Mouse (Mus musculus): Measurements from ENCODE around the gene Sycp2l. TPM values are rescaled to one million over a fixed set of nuclear protein-coding genes. Genes with fewer than 3 reads are reported as not detected.

Gene Sycp2l
- polyA plus RNA-seq, 1 experiment from 2014 or later = not detected

DNA sequence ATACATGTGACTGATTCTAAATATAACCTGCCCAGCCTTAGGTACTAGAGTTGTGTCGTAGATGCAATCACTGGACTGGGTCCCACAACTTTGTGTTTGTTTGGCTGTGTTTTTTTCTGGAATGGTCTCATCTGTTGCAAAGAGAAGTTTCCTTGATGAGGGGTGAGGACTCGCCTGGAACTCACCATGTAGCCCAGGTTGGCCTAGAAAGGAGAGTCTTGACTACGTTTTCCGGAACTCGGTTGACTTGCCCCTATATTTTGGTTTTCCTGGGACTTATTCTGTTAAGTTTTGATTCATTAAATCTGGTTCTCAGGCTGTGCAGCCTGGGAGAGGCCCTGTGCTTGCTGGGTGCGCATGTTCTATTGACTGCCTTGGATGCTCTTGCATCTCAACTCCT lies 33.4 kb upstream of the Sycp2l start:
- Histone ChIP-seq H3K9me3 (ENCODE audit: control insufficient read depth, low read length) (no peaks in the 10 kb centered on the region), H3K27ac (replicated peaks; ENCODE audit: low read depth, low read length) (no peak overlapping the region), H3K36me3 (ENCODE audit: control insufficient read depth, insufficient read depth, low read length) (no peaks in the 10 kb centered on the region), H3K9ac (ENCODE audit: low read length) (no peak overlapping the region), H3K4me1 (ENCODE audit: control insufficient read depth, insufficient read depth, low read length) (0 out of 2 replicates have a peak, but pooled peaks cover 4% of the 10 kb centered on the region), H3K4me2 (ENCODE audit: low read depth, severe bottlenecking) (no peak overlapping the region), H3K27me3 (ENCODE audit: control insufficient read depth, insufficient read depth, low read length) (peaks cover 6% of the 10 kb centered on the region), H3K4me3 (ENCODE audit: low read depth, low read length) (no peak overlapping the region)
- no peak for DNase-seq (ENCODE audit: low spot score)
- 91% methylated on average over 6 of the region's 6 CpGs for WGBS
- ATAC-seq (ENCODE audit: insufficient number of reproducible peaks, low FRiP score, low TSS enrichment, low read depth) = no peak

DNA sequence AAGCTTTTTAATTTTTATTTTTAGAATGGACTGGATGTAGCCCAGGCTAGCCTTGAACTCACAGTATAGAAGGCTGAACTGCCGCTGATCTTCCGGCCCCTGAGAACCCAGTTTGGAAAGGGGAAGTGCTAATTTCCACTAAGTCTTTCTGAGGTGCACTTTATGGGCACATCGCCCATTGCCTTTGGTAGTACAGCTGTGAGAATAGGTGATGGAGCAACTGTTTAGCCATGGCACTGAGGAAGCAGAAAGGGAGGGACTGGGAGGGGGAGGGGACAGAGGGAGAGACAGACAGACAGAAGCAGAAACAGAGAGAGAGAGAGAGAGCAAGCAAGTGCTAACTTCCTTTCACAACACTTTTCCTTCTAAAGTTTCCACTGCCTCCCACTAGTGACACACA lies 29.6 kb upstream of the Sycp2l start:
- Histone ChIP-seq H3K27me3 (ENCODE audit: control insufficient read depth, insufficient read depth, low read length) (no peaks in the 10 kb centered on the region), H3K4me3 (ENCODE audit: low read depth, low read length) (no peak overlapping the region), H3K4me1 (ENCODE audit: control insufficient read depth, insufficient read depth, low read length) (no peaks in the 10 kb centered on the region), H3K36me3 (ENCODE audit: control insufficient read depth, insufficient read depth, low read length) (no peaks in the 10 kb centered on the region), H3K4me2 (ENCODE audit: low read depth, severe bottlenecking) (no peak overlapping the region), H3K9ac (ENCODE audit: low read length) (no peak overlapping the region), H3K9me3 (ENCODE audit: control insufficient read depth, low read length) (no peaks in the 10 kb centered on the region), H3K27ac (replicated peaks; ENCODE audit: low read depth, low read length) (no peak overlapping the region)
- DNase-seq (ENCODE audit: low spot score) (no peak), ATAC-seq (ENCODE audit: insufficient number of reproducible peaks, low FRiP score, low TSS enrichment, low read depth) (no peak)
- 84% methylated on average over 3 of the region's 3 CpGs for WGBS

DNA sequence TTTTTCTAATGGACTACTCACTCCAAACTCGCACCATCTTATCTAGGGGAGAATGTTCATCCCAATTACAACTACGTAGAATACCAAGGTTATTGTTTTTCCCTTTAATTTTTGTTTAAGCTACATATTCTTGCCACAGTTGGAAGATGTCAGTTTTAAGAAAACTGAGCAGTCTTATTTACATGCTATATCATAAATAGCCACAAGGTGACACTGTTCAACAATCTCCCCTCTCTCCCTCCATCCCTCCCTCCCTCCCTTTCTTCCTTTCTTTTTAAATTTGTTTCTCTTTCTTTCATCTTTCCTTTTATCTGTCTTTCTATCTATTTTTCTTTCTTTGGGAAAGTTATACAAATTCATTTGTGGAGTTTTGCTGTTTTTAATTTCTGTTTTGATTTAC lies 29.0 kb upstream of the Sycp2l start:
- ATAC-seq (ENCODE audit: insufficient number of reproducible peaks, low FRiP score, low TSS enrichment, low read depth) = no peak
- WGBS = 18% methylated on average over 2 of the region's 2 CpGs
- DNase-seq (ENCODE audit: low spot score) = no peak
- H3K9ac ChIP-seq (ENCODE audit: low read length) = no peak overlapping the region
- H3K27me3 ChIP-seq (ENCODE audit: control insufficient read depth, insufficient read depth, low read length) = no peaks in the 10 kb centered on the region
- H3K9me3 ChIP-seq (ENCODE audit: control insufficient read depth, low read length) = no peaks in the 10 kb centered on the region
- no peak overlapping the region for H3K4me2 ChIP-seq (ENCODE audit: low read depth, severe bottlenecking)
- no peak overlapping the region for H3K27ac ChIP-seq (replicated peaks; ENCODE audit: low read depth, low read length)
- no peak overlapping the region for H3K4me3 ChIP-seq (ENCODE audit: low read depth, low read length)
- H3K4me1 ChIP-seq (ENCODE audit: control insufficient read depth, insufficient read depth, low read length) = no peaks in the 10 kb centered on the region
- no peaks in the 10 kb centered on the region for H3K36me3 ChIP-seq (ENCODE audit: control insufficient read depth, insufficient read depth, low read length)

DNA sequence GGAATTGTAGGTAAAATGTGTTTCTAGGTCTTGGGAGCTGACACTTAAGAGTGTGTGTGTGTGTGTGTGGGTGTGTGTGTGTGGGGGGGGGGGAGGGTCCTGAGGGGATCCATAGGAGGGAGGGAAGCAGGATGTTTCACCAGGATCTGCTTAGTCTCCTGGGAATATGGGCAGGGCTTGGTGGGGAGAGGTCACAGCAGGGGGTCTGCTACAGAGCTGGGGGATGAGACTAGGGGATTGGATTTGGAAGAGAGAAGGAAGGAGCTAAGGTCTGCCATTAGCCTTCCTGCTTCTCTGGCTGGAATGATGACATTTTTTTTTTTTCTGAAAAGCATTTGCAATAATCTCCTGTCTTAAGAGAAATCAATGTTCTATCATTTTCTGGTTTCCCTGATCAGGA lies 25.4 kb upstream of the Sycp2l start:
- Histone ChIP-seq H3K4me3 (ENCODE audit: low read depth, low read length) (no peak overlapping the region), H3K4me2 (ENCODE audit: low read depth, severe bottlenecking) (no peak overlapping the region), H3K27me3 (ENCODE audit: control insufficient read depth, insufficient read depth, low read length) (no peaks in the 10 kb centered on the region), H3K9ac (ENCODE audit: low read length) (no peak overlapping the region), H3K9me3 (ENCODE audit: control insufficient read depth, low read length) (no peaks in the 10 kb centered on the region), H3K27ac (replicated peaks; ENCODE audit: low read depth, low read length) (no peak overlapping the region), H3K36me3 (ENCODE audit: control insufficient read depth, insufficient read depth, low read length) (no peaks in the 10 kb centered on the region), H3K4me1 (ENCODE audit: control insufficient read depth, insufficient read depth, low read length) (no peaks in the 10 kb centered on the region)
- no peak for DNase-seq (ENCODE audit: low spot score)
- ATAC-seq (ENCODE audit: insufficient number of reproducible peaks, low FRiP score, low TSS enrichment, low read depth) = no peak

DNA sequence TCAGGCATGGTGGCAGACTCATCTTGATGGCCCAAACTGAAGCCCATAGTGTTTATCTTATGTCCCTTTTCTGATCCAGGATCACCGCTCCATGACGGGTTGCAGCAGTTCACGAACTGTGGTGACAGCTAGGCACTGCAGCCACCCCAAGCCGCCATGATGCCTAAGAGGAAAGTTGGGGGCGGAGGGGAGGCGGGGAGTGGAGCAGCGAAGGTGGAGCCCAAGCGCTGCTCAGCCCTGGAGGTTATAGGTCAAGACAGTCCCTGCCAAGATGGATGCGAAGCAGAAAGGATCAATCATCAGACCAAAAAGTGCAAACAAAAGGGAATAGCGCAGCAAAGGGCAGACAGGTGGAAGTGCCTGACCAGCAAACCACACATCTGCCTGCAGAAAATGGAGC lies 22.8 kb upstream of the Sycp2l start:
- 31% methylated on average over 10 of the region's 10 CpGs for WGBS
- Histone ChIP-seq H3K27me3 (ENCODE audit: control insufficient read depth, insufficient read depth, low read length) (no peaks in the 10 kb centered on the region), H3K4me1 (ENCODE audit: control insufficient read depth, insufficient read depth, low read length) (no peaks in the 10 kb centered on the region), H3K9me3 (ENCODE audit: control insufficient read depth, low read length) (no peaks in the 10 kb centered on the region), H3K9ac (ENCODE audit: low read length) (no peak overlapping the region), H3K4me2 (ENCODE audit: low read depth, severe bottlenecking) (no peak overlapping the region), H3K4me3 (ENCODE audit: low read depth, low read length) (no peak overlapping the region), H3K27ac (replicated peaks; ENCODE audit: low read depth, low read length) (no peak overlapping the region), H3K36me3 (ENCODE audit: control insufficient read depth, insufficient read depth, low read length) (no peaks in the 10 kb centered on the region)
- DNase-seq (ENCODE audit: low spot score) = peak; percentile 24
- ATAC-seq (ENCODE audit: insufficient number of reproducible peaks, low FRiP score, low TSS enrichment, low read depth) = no peak

DNA sequence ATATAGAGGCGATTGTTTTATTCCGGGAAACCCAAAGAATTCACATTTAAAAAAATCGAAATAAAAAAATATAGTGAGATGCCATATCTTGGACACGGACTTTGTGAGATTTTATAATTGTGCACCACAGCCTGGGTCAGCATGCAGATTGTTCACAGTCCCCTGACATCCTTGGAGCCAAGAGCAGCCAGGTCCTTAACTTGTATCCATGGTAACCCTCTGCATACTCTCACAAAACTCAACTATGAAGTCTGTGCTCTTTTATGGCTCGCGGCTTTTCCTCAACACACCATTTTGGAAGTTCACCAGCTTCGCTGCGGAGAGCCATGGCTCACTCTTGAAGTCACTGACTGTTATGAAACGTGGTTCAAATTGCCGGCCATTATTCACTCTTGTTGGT lies 19.9 kb upstream of the Sycp2l start:
- Histone ChIP-seq H3K4me1 (ENCODE audit: control insufficient read depth, insufficient read depth, low read length) (no peaks in the 10 kb centered on the region), H3K27me3 (ENCODE audit: control insufficient read depth, insufficient read depth, low read length) (no peaks in the 10 kb centered on the region), H3K9ac (ENCODE audit: low read length) (no peak overlapping the region), H3K36me3 (ENCODE audit: control insufficient read depth, insufficient read depth, low read length) (no peaks in the 10 kb centered on the region), H3K27ac (replicated peaks; ENCODE audit: low read depth, low read length) (no peak overlapping the region), H3K9me3 (ENCODE audit: control insufficient read depth, low read length) (no peaks in the 10 kb centered on the region), H3K4me3 (ENCODE audit: low read depth, low read length) (no peak overlapping the region), H3K4me2 (ENCODE audit: low read depth, severe bottlenecking) (no peak overlapping the region)
- 88% methylated on average over 10 of the region's 10 CpGs for WGBS
- ATAC-seq (ENCODE audit: insufficient number of reproducible peaks, low FRiP score, low TSS enrichment, low read depth) (no peak), DNase-seq (ENCODE audit: low spot score) (no peak)

DNA sequence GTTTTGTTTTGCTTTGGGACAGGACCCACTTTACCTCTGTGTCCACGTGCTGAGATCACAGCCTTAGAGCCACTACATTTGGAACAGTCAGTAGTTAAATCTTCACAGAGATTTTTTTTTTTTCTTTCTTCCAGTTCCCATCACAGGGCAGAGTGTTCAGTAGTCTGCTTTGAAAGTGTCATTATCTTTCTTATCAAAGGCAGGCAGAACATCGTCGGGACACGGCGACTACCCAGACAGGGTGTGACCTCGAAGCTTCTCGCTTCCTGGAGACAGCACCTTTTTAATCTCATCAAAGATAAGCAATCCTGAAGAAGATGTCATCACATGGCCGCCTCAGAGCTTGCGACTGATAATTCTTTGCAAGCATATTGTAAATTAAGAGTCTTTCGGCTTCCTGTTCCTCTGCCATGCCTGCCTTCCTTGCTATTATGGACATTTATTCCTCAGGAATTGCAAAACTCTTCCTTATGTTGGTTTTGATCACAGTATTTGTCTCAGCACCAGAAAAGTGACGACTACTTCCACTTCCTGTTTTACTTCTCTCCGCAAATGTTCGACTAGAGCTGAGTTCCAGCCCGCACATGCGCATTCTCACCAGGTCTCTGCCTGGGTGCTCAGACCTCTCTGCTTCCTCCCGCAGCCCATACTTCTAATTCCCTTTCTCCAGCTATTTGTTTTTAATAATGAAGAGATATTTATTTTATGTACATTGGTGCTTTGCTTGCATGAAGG lies 16.6 kb upstream of the Sycp2l start:
- no peak overlapping the region for H3K9ac ChIP-seq (ENCODE audit: low read length)
- H3K36me3 ChIP-seq (ENCODE audit: control insufficient read depth, insufficient read depth, low read length) = no peaks in the 10 kb centered on the region
- H3K4me2 ChIP-seq (ENCODE audit: low read depth, severe bottlenecking) = no peak overlapping the region
- WGBS = 75% methylated on average over 16 of the region's 16 CpGs
- no peak overlapping the region for H3K27ac ChIP-seq (replicated peaks; ENCODE audit: low read depth, low read length)
- no peaks in the 10 kb centered on the region for H3K27me3 ChIP-seq (ENCODE audit: control insufficient read depth, insufficient read depth, low read length)
- H3K4me3 ChIP-seq (ENCODE audit: low read depth, low read length) = no peak overlapping the region
- no peak for DNase-seq (ENCODE audit: low spot score)
- H3K4me1 ChIP-seq (ENCODE audit: control insufficient read depth, insufficient read depth, low read length) = no peaks in the 10 kb centered on the region
- no peaks in the 10 kb centered on the region for H3K9me3 ChIP-seq (ENCODE audit: control insufficient read depth, low read length)
- ATAC-seq (ENCODE audit: insufficient number of reproducible peaks, low FRiP score, low TSS enrichment, low read depth) = no peak

DNA sequence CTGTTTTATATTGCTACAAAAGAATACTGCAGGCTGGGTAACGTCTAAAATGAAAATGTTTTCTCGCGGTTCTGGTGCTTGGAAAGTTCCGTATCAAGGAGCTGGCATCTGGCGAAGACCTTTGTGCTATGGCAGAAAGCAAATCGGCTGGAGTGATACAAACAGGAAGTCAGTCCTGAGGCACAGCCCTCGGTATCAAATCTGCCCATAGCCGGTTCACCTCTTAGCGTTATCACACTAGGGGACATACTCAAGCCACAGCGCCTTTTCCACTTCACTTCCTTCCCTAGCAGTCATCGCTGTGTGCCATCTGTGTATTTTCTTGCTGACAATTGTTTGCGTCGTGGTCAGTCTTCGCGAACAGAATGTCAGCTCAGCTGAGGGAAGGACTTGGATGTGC lies 15.8 kb upstream of the Sycp2l start:
- DNase-seq (ENCODE audit: low spot score) (no peak), ATAC-seq (ENCODE audit: insufficient number of reproducible peaks, low FRiP score, low TSS enrichment, low read depth) (no peak)
- Histone ChIP-seq H3K9ac (ENCODE audit: low read length) (no peak overlapping the region), H3K4me3 (ENCODE audit: low read depth, low read length) (no peak overlapping the region), H3K27me3 (ENCODE audit: control insufficient read depth, insufficient read depth, low read length) (no peaks in the 10 kb centered on the region), H3K27ac (replicated peaks; ENCODE audit: low read depth, low read length) (no peak overlapping the region), H3K9me3 (ENCODE audit: control insufficient read depth, low read length) (no peaks in the 10 kb centered on the region), H3K4me1 (ENCODE audit: control insufficient read depth, insufficient read depth, low read length) (no peaks in the 10 kb centered on the region), H3K4me2 (ENCODE audit: low read depth, severe bottlenecking) (no peak overlapping the region), H3K36me3 (ENCODE audit: control insufficient read depth, insufficient read depth, low read length) (no peaks in the 10 kb centered on the region)
- WGBS = 92% methylated on average over 15 of the region's 15 CpGs

DNA sequence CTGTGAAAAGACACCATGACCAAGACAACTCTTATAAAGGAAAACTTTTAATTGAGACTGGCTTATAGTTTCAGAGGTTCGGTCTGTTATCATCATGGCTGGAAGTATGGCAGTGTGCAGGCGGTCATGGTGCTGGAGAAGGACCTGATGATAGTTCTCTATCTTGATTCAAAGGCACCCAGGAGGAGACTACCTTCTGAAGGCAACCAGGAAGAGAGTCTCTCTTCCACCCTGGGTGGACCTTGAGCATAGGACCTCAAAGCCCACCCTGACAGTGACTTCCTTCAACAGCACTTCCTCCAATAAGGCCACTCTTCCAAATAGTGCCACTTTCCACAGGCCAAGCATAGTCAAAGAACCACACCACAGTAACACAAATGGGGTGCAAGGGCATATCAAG lies 14.1 kb upstream of the Sycp2l start:
- no peak overlapping the region for H3K9ac ChIP-seq (ENCODE audit: low read length)
- ATAC-seq (ENCODE audit: insufficient number of reproducible peaks, low FRiP score, low TSS enrichment, low read depth) (no peak), DNase-seq (ENCODE audit: low spot score) (no peak)
- H3K27me3 ChIP-seq (ENCODE audit: control insufficient read depth, insufficient read depth, low read length) = no peaks in the 10 kb centered on the region
- WGBS = 93% methylated on average over 2 of the region's 2 CpGs
- no peak overlapping the region for H3K4me3 ChIP-seq (ENCODE audit: low read depth, low read length)
- H3K36me3 ChIP-seq (ENCODE audit: control insufficient read depth, insufficient read depth, low read length) = no peaks in the 10 kb centered on the region
- no peak overlapping the region for H3K4me2 ChIP-seq (ENCODE audit: low read depth, severe bottlenecking)
- H3K9me3 ChIP-seq (ENCODE audit: control insufficient read depth, low read length) = no peaks in the 10 kb centered on the region
- H3K27ac ChIP-seq (replicated peaks; ENCODE audit: low read depth, low read length) = no peak overlapping the region
- no peaks in the 10 kb centered on the region for H3K4me1 ChIP-seq (ENCODE audit: control insufficient read depth, insufficient read depth, low read length)

All from limb, embryonic 11.5 days (tissue).